Mouse (Mus musculus) E14TG2a.4 (cell line): Measurements from ENCODE around the gene Galnt17.

Experiments used
- CTCF ChIP-seq: conservative IDR thresholded peaks from 2 replicates; pipeline ENCODE4 v1.5.1; 2014; ENCODE audit warnings: low read length
- NANOG ChIP-seq: IDR thresholded peaks from 2 replicates; pipeline ENCODE4 v1.6.1; 2014; ENCODE audit warnings: borderline replicate concordance, low read length, mixed read lengths
- POU5F1 ChIP-seq: IDR thresholded peaks from 2 replicates; pipeline ENCODE4 v1.6.1; 2014; ENCODE audit warnings: low read length, borderline replicate concordance

- peak; percentile 64 for TF ChIP-seq CTCF
- TF ChIP-seq POU5F1 = no peak
- TF ChIP-seq NANOG = no peak
Measured at GRCm38 (mm10) chr5:130869869-130870268, 438.4 kb downstream of the Galnt17 start.
